Mouse (Mus musculus) kidney, adult 9 months (tissue): ENCODE data around the gene Esp36.
"Not testable (repeated sequence)": the region's sequence is repeated elsewhere in the genome, so short reads cannot be mapped to it uniquely, and the experiment has no call there.

Experiments
- DNase-seq: peaks from one replicate; pipeline ENCODE4 v3.0.0; 2022

Gene Esp36

DNA sequence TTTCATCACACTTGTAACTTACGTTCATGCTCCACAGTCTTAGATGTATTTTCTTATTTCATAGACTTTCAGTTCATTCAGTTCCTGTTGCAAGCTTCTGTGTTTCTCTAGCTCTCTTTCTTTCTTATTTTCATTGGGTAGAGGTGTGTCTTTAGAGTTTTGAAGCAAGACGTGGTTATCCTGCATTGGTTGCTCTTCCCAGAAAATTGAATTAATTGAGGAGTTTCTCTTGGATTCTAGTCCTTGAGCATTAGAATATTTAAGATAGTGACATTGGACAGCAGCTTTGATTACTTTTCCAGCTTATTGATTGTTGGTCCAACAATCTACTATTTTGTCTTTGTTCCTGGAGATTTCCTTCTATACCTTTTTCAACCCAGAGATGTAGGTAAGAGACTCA is at the start of gene Esp36:
Gene Esp36, minus strand, starts transcription at position 101 of the 400 bp plus-strand sequence.
- no peak for DNase-seq

DNA sequence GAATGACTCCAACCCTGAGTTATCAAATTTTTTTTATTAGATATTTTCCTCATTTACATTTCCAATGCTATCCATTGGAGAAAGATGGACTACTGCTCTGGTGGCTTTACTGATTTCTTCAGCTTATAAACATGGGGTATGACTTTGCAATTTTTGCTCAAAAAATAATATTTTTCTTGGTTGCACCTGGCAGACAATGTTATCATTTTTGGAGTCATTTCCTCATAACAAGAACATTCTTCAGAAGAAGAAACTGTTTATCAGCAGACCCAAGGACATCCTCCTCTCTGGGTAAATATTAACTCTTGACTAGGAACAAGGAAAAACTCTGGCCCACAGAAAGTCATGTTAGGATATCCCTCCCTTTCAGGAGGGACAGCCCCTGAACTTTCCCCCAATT is 36.2 kb upstream of the Esp36 start:
- DNase-seq = not testable (repeated sequence)

DNA sequence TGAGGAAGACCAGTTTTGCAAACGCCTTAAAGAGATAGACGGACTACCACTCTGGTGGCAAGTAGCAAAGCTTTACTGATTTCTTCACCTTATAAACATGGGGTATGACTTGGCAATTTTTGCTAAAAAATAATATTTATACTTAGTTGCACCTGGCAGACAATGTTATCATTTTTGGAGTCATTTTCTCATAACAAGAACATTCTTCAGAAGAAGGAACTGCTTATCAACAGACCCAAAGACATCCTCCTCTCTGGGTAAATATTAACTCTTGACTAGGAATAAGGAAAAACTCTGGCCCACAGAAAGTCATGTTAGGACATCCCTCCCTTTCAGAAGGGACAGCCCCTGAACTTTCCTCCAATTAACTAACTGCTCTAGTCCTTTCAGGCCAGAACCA is 30.7 kb upstream of the Esp36 start:
- no peak for DNase-seq

DNA sequence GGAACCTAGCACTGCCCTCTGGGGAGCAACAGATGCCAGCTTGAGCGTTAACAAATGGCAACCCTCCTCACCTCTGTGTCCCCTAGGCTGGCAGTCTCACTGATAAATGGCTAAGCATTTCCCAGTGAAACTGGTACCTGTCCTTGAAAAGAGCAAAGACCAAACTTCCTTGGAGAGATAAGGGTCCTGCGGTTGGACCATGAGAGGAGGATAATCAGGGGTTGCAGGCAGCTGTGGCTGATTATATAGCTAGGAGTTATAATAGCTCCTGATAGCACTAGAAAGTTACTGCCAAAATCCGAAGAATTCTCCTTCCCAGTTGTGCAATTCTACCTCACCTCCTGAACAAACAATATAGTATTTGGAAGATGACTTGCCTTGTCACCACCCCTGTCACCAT is 13.8 kb downstream of the Esp36 start:
- no peak for DNase-seq

DNA sequence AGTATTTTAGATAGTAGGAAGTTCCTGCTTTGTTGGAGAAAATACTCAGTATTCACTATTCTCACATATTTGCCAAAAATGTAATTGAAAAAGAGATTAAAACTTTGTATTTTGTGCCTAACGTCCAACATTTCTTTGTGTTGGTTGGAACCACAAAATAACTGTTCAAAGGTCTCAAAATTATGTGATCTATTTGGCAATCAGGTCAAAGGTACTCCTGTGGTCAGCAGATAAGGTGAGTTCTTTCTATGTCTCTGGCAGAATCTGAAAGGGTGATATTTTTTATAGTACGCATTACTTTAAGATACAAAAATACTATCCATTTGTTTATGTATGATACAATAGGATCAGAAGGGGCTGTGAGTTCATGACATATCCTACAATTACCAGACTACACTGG is 28.2 kb downstream of the Esp36 start:
- DNase-seq = no peak
